Mouse (Mus musculus): Measurements from ENCODE around the gene Lexm. TPM values are rescaled to one million over a fixed set of nuclear protein-coding genes. Genes with fewer than 3 reads are reported as not detected.
A peak's percentile ranks its signal among the peaks of the same experiment; 100 is the strongest.

The Lexm gene
- 0.13 TPM in 1 of 2 replicates, not detected in the other for polyA plus RNA-seq (2015; fragmentation: Nextera tagmentation; extraction: Ambion mirVana)

DNA sequence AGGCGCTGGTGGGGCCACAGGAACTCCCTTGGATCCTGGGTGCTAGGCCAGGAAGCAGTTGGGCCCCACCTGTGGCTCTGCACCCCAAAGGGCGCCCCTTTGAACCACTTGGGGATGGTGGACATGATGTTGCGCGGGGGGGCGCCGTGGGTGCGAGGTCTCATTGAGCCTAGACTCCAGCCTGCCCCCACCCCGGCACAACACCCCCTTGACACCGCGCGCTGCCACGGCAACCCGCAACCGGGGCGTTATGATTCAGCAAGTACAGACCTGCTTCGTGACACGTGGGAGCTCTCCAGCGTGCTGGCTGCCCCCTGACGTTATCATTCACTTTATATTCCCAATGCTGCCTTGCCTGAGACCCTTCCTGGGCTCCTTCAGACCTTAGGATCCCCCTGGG lies at the start of gene Lexm:
Lexm (minus strand) TSS at position 186 of the 400 bp plus-strand sequence.
- Histone ChIP-seq H3K27ac (replicated peaks) (no peak within 1 kb of the TSS), H3K36me3 (no peaks in the 10 kb centered on the region), H3K4me3 (0 out of 2 replicates have a peak within 1 kb of the TSS, but pooled peaks have one; percentile 10), H3K27me3 (peaks cover 16% of the 10 kb centered on the region), H3K9me3 (no peaks in the 10 kb centered on the region), H3K4me1 (replicated peaks) (peaks cover 19% of the 10 kb centered on the region), H3K9ac (peak within 1 kb of the TSS; percentile 49), H3K4me2 (peak within 1 kb of the TSS; percentile 49)
- no peak for ATAC-seq (ENCODE audit: low read depth)
- 2% methylated on average over 19 of the region's 19 CpGs for WGBS

DNA sequence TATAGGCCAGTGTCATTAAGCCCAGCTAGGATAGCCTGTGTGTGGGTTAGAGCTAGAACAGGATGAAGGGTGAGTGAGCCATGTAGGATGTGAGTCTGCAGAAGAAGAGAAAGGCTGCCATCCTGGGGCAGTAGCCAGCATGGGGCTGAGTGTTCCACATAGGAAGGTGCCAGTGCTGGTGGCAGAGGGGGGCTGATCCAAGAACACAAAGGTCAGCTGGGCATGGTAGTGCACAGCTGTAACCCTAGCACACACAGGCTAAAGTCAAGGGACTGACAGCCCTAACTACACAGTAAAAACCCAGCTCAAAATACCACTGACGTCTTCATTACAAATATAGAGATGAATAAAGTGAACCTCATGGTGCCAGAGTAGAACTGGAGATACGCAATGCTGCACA lies 49.5 kb upstream of the Lexm start:
- 94% methylated on average over 2 of the region's 2 CpGs for WGBS

DNA sequence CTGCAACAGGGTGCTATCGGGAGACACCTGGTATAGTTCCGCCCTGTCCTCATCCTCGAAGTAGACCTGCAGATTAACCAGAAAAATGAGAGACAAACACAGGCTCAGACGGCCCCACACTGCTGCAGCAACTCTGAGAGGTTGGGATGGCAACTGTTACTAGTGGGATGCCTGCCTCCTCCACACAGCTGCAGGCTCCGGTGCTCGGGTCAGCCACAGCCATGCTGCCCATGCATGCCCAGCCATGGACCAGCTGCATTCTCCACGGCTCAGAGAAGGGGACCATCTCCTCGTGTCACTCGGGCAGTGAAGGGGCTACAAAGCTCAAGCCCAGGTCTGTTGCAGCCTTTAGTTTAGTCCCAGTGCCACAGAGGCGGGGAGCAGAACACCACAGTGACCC lies 48.6 kb upstream of the Lexm start:
- H3K9ac ChIP-seq, result no peak overlapping the region
- H3K27me3 ChIP-seq, result no peaks in the 10 kb centered on the region
- no peak for ATAC-seq (ENCODE audit: low read depth)
- no peak overlapping the region for H3K27ac ChIP-seq (replicated peaks)
- H3K4me1 ChIP-seq (replicated peaks), result no peaks in the 10 kb centered on the region
- no peak overlapping the region for H3K4me2 ChIP-seq
- 95% methylated on average over 10 of the region's 10 CpGs for WGBS
- H3K9me3 ChIP-seq, result no peaks in the 10 kb centered on the region
- H3K4me3 ChIP-seq, result no peak overlapping the region
- H3K36me3 ChIP-seq, result peaks cover 100% of the 10 kb centered on the region

More for the DNA sequence above, 49.5 kb upstream of the Lexm start:
- Histone ChIP-seq H3K36me3 (peaks cover 100% of the 10 kb centered on the region), H3K9ac (no peak overlapping the region), H3K27ac (replicated peaks) (no peak overlapping the region), H3K4me1 (replicated peaks) (no peaks in the 10 kb centered on the region), H3K9me3 (no peaks in the 10 kb centered on the region), H3K4me3 (no peak overlapping the region), H3K4me2 (no peak overlapping the region), H3K27me3 (no peaks in the 10 kb centered on the region)
- no peak for ATAC-seq (ENCODE audit: low read depth)

DNA sequence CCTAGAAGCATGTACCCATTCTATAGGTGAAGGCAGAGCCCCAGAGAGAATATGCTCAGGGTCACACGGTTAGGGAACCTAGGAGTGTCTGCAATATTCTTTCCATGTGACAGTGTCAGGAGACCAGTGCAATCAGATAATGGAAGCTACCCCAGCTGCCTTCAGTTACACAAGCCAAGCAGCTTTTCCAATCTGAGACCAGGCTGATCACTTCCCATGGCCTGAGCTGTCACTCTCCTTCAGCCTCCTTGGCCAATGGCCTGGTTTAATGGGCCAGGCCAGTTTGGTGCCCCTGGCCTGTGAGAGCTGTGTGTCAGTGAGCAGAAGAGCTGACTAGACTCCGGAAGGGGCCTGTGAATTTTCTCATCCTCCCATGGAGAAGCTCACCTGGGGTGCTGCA lies 48.2 kb upstream of the Lexm start:
- Histone ChIP-seq H3K27me3 (no peaks in the 10 kb centered on the region), H3K4me1 (replicated peaks) (no peaks in the 10 kb centered on the region), H3K4me2 (no peak overlapping the region), H3K9me3 (no peaks in the 10 kb centered on the region), H3K27ac (replicated peaks) (no peak overlapping the region), H3K36me3 (peaks cover 100% of the 10 kb centered on the region), H3K9ac (no peak overlapping the region), H3K4me3 (no peak overlapping the region)
- no peak for ATAC-seq (ENCODE audit: low read depth)
- 98% methylated on average over 2 of the region's 2 CpGs for WGBS

DNA sequence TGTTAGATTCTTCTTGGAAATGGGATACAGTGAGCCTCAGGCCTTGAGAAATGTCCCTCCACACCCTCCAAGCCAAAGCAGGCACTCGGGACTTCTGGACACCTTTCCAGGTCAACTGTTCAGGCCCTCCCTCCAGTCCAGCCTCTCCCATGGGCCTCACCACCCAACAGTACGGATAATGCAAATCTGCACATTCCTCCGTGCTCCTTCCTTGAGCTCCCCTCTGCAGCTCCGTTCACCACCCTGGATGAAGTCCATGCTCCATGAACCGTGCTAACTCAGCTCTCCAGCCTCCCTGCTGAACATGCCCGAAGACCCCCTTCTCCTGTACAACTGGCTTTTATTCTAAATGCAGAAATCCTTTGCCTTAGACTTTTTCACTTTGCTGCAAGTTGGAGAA lies 47.7 kb upstream of the Lexm start:
- 90% methylated on average over 6 of the region's 6 CpGs for WGBS

DNA sequence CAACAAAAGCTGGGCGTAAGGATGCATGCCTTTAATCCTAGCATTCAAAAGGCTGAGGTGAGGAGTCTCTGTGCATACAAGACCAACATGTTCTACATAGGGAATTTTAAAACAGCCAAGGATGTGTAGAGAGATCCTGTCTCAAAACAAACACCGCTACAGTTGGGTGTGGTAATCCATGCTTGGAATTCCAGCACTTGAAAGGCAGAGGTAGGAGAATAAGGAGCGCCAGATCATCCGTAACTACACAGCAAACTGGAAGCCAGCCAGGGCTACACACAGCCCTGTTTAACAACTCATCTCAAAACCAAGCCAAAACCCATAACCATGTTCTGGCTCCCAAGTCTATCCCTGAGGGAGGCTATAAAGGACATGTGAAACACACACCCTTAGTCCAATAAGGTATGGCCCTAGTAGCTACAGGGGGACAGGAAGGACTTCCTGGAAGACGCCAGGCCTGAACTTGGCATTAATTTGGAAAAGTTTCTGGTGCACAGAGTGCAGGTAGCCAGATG lies 47.0 kb upstream of the Lexm start:
- Histone ChIP-seq H3K9ac (no peak overlapping the region), H3K4me1 (replicated peaks) (no peaks in the 10 kb centered on the region), H3K36me3 (peaks cover 100% of the 10 kb centered on the region), H3K9me3 (no peaks in the 10 kb centered on the region), H3K4me2 (no peak overlapping the region), H3K27me3 (no peaks in the 10 kb centered on the region), H3K4me3 (no peak overlapping the region), H3K27ac (replicated peaks) (no peak overlapping the region)
- no peak for ATAC-seq (ENCODE audit: low read depth)
- 94% methylated on average over 5 of the region's 5 CpGs for WGBS

More for the DNA sequence above, 47.7 kb upstream of the Lexm start:
- no peak for ATAC-seq (ENCODE audit: low read depth)
- H3K4me3 ChIP-seq, result no peak overlapping the region
- H3K9me3 ChIP-seq, result no peaks in the 10 kb centered on the region
- no peak overlapping the region for H3K9ac ChIP-seq
- no peak overlapping the region for H3K4me2 ChIP-seq
- H3K36me3 ChIP-seq, result peaks cover 100% of the 10 kb centered on the region
- no peaks in the 10 kb centered on the region for H3K4me1 ChIP-seq (replicated peaks)
- H3K27ac ChIP-seq (replicated peaks), result no peak overlapping the region
- H3K27me3 ChIP-seq, result no peaks in the 10 kb centered on the region

DNA sequence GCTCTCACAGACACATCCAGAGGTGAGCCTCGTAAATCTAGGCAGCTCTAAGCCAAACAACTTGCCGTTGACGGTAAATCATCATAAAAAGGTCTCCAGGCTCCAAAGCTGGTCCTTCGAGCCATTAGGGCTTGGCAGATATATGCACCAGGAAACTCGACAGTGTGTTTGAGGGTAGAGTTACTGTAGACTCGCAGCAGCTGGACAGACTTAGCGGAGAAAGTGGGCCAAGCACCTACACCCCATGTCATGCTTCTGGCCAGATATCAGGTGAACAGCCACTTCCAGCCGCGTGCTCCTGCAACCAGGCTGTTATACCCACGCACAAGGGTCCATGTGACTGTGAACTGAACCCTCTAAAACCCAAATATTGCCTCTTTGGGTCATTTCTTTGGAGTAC lies 38.6 kb upstream of the Lexm start:
- no peak for ATAC-seq (ENCODE audit: low read depth)
- Histone ChIP-seq H3K4me1 (replicated peaks) (peaks cover 7% of the 10 kb centered on the region), H3K27me3 (no peaks in the 10 kb centered on the region), H3K27ac (replicated peaks) (no peak overlapping the region), H3K9ac (no peak overlapping the region), H3K36me3 (peaks cover 69% of the 10 kb centered on the region), H3K9me3 (no peaks in the 10 kb centered on the region), H3K4me3 (no peak overlapping the region), H3K4me2 (no peak overlapping the region)
- WGBS, result 83% methylated on average over 10 of the region's 10 CpGs

DNA sequence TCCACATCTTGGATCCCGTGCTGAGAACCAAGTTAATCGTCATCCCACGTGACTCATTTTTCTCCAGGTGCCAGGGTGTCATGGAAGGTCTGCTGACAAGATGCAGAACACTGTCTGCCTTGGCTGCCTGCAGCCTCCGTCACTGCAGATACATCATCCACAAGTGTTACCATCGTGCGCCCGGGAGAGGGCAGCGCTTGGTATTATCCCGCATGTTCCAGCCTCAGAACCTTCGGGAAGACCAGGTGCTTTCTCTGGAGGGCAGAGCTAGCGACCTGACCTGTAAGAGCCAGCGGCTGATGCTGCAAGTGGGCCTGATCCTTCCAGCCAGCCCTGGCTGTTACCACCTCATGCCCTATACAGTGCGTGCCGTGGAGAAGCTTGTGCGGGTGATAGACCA lies 36.0 kb upstream of the Lexm start:
- Histone ChIP-seq H3K36me3 (peaks cover 45% of the 10 kb centered on the region), H3K27ac (replicated peaks) (no peak overlapping the region), H3K4me1 (replicated peaks) (peaks cover 12% of the 10 kb centered on the region), H3K27me3 (peaks cover 11% of the 10 kb centered on the region), H3K9ac (no peak overlapping the region), H3K9me3 (no peaks in the 10 kb centered on the region), H3K4me2 (no peak overlapping the region), H3K4me3 (no peak overlapping the region)
- ATAC-seq (ENCODE audit: low read depth), result no peak
- WGBS, result 93% methylated on average over 15 of the region's 15 CpGs

DNA sequence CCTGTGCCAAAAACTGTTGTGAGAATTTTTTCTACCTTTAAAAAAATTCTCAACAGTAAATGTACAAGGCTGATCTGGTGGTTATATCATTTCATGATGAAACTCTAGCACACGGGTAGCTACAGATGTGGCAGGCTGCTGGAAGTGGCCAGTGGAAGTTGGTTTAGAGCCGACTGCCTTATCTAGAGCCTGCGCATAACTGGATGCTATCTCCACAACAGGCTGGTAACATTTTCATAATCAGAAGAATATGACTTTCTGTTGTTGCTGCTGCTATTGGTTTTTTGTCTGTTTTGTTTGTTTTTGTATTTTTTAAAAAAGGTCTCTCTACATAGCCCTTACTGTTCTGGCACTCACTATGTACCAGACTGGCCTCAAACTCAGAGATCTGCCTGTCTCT lies 35.5 kb upstream of the Lexm start:
- ATAC-seq (ENCODE audit: low read depth), result no peak
- peaks cover 16% of the 10 kb centered on the region for H3K27me3 ChIP-seq
- 95% methylated on average over 3 of the region's 3 CpGs for WGBS
- H3K9ac ChIP-seq, result no peak overlapping the region
- H3K9me3 ChIP-seq, result no peaks in the 10 kb centered on the region
- H3K36me3 ChIP-seq, result peaks cover 41% of the 10 kb centered on the region
- H3K4me3 ChIP-seq, result no peak overlapping the region
- H3K4me1 ChIP-seq (replicated peaks), result peaks cover 12% of the 10 kb centered on the region
- H3K27ac ChIP-seq (replicated peaks), result no peak overlapping the region
- no peak overlapping the region for H3K4me2 ChIP-seq

DNA sequence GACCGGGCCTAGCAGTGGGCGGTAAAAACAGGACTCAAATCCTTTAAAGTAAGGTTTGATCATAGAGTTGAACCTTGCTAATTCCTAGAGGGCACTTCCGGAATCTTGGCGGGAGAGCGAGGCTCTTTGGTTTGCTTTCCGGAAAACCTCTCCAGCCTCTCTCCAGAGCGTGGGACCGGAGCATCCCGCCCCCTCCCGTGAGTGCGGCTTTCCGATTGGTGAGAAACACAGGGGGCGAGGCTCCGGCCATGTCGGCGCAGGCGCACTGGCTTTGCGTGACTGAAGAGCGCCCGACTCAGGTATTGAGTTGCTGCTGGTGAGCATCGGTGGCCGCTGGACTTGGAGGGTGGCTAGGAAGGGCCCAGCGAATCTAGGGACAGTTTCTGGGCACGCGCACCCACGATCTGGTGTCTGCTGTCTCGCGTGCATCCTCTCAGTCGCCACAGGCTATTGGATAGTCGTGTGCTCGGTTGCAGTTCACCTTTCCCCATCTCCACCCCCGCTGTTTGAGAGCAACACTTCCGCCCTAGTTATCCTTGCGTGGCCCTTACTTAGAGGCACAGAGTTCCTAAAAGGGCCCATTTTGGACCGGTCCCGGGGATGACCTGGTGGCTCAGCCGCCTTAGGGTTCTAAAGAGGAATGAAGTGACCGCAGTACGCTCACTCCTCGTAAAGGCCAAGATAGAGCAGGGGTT lies 33.9 kb upstream of the Lexm start, which contains the start of gene Pars2:
Pars2 (plus strand) TSS at position 237 of the 695 bp plus-strand sequence.
- Histone ChIP-seq H3K9me3 (no peaks in the 10 kb centered on the region), H3K4me1 (replicated peaks) (peaks cover 21% of the 10 kb centered on the region), H3K4me2 (peak within 1 kb of the TSS; percentile 96), H3K36me3 (peaks cover 26% of the 10 kb centered on the region), H3K4me3 (peak within 1 kb of the TSS; percentile 65), H3K27ac (replicated peaks) (peak within 1 kb of the TSS; percentile 72), H3K27me3 (peaks cover 24% of the 10 kb centered on the region), H3K9ac (peak within 1 kb of the TSS; percentile 81)
- peak; percentile 96 for ATAC-seq (ENCODE audit: low read depth)
- WGBS, result 4% methylated on average over 40 of the region's 40 CpGs

DNA sequence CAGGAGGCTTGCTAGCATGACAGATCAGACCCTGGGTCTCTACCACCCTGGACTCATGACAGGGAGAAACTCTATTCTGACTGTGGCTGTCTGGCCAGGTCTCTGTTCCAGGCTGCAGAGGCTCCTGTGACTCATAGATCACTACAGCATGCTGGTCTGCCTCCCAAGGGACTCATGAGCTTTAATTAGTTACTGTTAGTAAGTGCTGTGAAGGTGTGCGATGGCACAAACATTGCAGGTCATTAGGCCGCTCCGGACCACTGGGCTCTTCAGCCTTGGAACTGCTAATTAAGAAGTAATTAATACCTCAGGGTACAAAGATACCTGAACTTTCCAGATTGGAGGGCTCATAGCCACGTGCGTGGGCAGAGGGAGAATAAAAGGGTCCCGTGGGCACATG lies 30.1 kb upstream of the Lexm start:
- H3K9me3 ChIP-seq, result no peaks in the 10 kb centered on the region
- no peaks in the 10 kb centered on the region for H3K36me3 ChIP-seq
- 72% methylated on average over 6 of the region's 6 CpGs for WGBS
- no peak overlapping the region for H3K4me2 ChIP-seq
- no peak overlapping the region for H3K4me3 ChIP-seq
- ATAC-seq (ENCODE audit: low read depth), result no peak
- no peak overlapping the region for H3K9ac ChIP-seq
- H3K27me3 ChIP-seq, result peaks cover 30% of the 10 kb centered on the region
- H3K4me1 ChIP-seq (replicated peaks), result peaks cover 34% of the 10 kb centered on the region
- H3K27ac ChIP-seq (replicated peaks), result no peak overlapping the region

DNA sequence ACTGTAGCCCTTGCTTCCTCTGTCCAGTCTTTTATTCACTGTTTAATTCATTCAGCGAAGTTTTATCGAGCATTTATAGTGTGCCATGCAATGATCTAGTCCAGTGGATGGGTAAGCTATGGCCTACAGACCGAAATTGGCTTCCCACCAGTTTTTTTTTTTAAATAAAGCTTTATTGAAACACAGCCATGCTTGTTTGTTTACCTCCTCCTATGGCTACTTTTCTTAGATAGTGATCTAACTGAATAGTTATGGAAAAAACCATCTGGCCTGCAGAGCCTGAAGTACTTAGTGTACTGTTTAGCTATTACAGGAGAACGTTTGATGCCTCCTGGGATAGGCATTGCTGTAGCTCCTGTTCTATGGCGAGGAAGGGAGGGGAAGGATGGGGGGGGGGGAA lies 28.8 kb upstream of the Lexm start:
- H3K4me3 ChIP-seq, result no peak overlapping the region

More for the DNA sequence above, 28.8 kb upstream of the Lexm start:
- Histone ChIP-seq H3K36me3 (no peaks in the 10 kb centered on the region), H3K27ac (replicated peaks) (no peak overlapping the region), H3K4me2 (no peak overlapping the region), H3K4me1 (replicated peaks) (peaks cover 26% of the 10 kb centered on the region), H3K9ac (no peak overlapping the region), H3K27me3 (peaks cover 32% of the 10 kb centered on the region), H3K9me3 (no peaks in the 10 kb centered on the region)
- 75% methylated on average over 5 of the region's 5 CpGs for WGBS
- ATAC-seq (ENCODE audit: low read depth), result no peak

Data from neural tube, embryonic 13.5 days (tissue).